Mouse (Mus musculus) telencephalon, adult 2 months (tissue): ENCODE results near the gene Rerg.

ENCODE experiments used
- DNase-seq: peaks from one replicate; pipeline ENCODE4 v3.0.0-alpha.2; 2011; ENCODE audit warnings: low read depth, low spot score

Rerg gene

GRCm38 (mm10) chr6:137170226-137170625 is at the start of gene Rerg:
Gene Rerg, minus strand, starts transcription at chr6:137170497.
- no peak for DNase-seq

GRCm38 (mm10) chr6:137217841-137218463 is 47.7 kb upstream of the Rerg start:
- DNase-seq, result no peak

- DNase-seq, result no peak
Measured at GRCm38 (mm10) chr6:137211441-137211840, 41.1 kb upstream of the Rerg start.

GRCm38 (mm10) chr6:137210991-137211390 is 40.7 kb upstream of the Rerg start:
- DNase-seq, result no peak

GRCm38 (mm10) chr6:137209992-137210391 is 39.7 kb upstream of the Rerg start:
- DNase-seq, result no peak

GRCm38 (mm10) chr6:137207126-137207525 is 36.8 kb upstream of the Rerg start:
- no peak for DNase-seq

GRCm38 (mm10) chr6:137205662-137206400 is 35.5 kb upstream of the Rerg start:
- DNase-seq, result no peak

GRCm38 (mm10) chr6:137202661-137203060 is 32.4 kb upstream of the Rerg start:
- no peak for DNase-seq

GRCm38 (mm10) chr6:137201578-137201977 is 31.3 kb upstream of the Rerg start:
- DNase-seq, result no peak

- DNase-seq, result no peak
Measured at GRCm38 (mm10) chr6:137201166-137201565, 30.9 kb upstream of the Rerg start.

- DNase-seq, result no peak
Measured at GRCm38 (mm10) chr6:137192063-137192462, 21.8 kb upstream of the Rerg start.

GRCm38 (mm10) chr6:137191026-137191425 is 20.7 kb upstream of the Rerg start:
- DNase-seq, result no peak

GRCm38 (mm10) chr6:137190577-137190976 is 20.3 kb upstream of the Rerg start:
- no peak for DNase-seq

- DNase-seq, result no peak
Measured at GRCm38 (mm10) chr6:137188375-137188926, 18.2 kb upstream of the Rerg start.

- no peak for DNase-seq
Measured at GRCm38 (mm10) chr6:137187426-137187825, 17.1 kb upstream of the Rerg start.

- no peak for DNase-seq
Measured at GRCm38 (mm10) chr6:137180636-137181035, 10.3 kb upstream of the Rerg start.

- DNase-seq, result no peak
Measured at GRCm38 (mm10) chr6:137180115-137180514, 9.8 kb upstream of the Rerg start.

GRCm38 (mm10) chr6:137179026-137179425 is 8.7 kb upstream of the Rerg start:
- DNase-seq, result no peak

- no peak for DNase-seq
Measured at GRCm38 (mm10) chr6:137170646-137171045, 349 bp upstream of the Rerg start.

- DNase-seq, result peak; percentile 67
Measured at GRCm38 (mm10) chr6:137169171-137169968, 927 bp downstream of the Rerg start.

GRCm38 (mm10) chr6:137166843-137167242 is 3.5 kb downstream of the Rerg start:
- DNase-seq, result no peak

GRCm38 (mm10) chr6:137163571-137163970 is 6.7 kb downstream of the Rerg start:
- no peak for DNase-seq
